Mouse (Mus musculus): ENCODE results near the gene Mrgprb8. TPM values are rescaled to one million over a fixed set of nuclear protein-coding genes. Genes with fewer than 3 reads are reported as not detected.
"Not testable (repeated sequence)": the region's sequence is repeated elsewhere in the genome, so short reads cannot be mapped to it uniquely, and the experiment has no call there.

The Mrgprb8 gene
- polyA plus RNA-seq (2012; ENCODE audit: insufficient read depth, low replicate concordance): not detected in 2 replicates

GRCm38 (mm10) chr7:48388226-48388625, at the start of gene Mrgprb8:
Gene Mrgprb8 (plus strand): TSS chr7:48388526.
- Histone ChIP-seq H3K27me3 (replicated peaks) (no peaks in the 10 kb centered on the region), H3K4me3 (replicated peaks) (no peak within 1 kb of the TSS), H3K36me3 (replicated peaks; ENCODE audit: low read length) (no peaks in the 10 kb centered on the region), H3K9me3 (no peaks in the 10 kb centered on the region), H3K4me1 (no peaks in the 10 kb centered on the region)
- no peak for TF ChIP-seq GATA1 (IDR thresholded peaks at IDR 0.05; ENCODE audit: borderline replicate concordance, low read length)
- TF ChIP-seq FLI1 (IDR thresholded peaks at IDR 0.05; ENCODE audit: low read length): no peak

GRCm38 (mm10) chr7:48435936-48436335, 47.6 kb downstream of the Mrgprb8 start:
- H3K9me3 ChIP-seq; H3K36me3 ChIP-seq (replicated peaks; ENCODE audit: low read length); H3K4me1 ChIP-seq: not testable (repeated sequence)

DNA sequence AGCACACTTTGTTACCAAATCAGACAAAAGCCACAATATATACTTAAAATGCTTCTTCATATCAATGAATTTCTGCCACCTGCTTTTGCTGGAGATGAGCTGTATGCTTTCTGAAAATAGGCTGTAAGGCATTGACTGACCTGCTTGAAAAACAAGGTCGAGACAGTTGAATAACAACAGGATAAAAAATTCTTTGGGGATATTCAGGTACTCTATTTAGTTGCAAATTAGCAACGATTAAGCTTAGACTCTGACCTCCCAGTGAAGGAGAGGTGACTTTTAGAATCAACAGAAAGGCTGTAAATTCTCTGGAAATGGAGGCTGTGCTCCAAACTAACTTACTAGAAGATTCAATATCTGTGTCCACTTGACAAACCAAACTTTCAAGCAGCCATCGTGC, 48.3 kb downstream of the Mrgprb8 start:
- H3K9me3 ChIP-seq: peaks cover 3% of the 10 kb centered on the region; the same call in 1 of the 2 replicates
- H3K4me3 ChIP-seq (replicated peaks): no peak overlapping the region
- no peak for TF ChIP-seq FLI1 (IDR thresholded peaks at IDR 0.05; ENCODE audit: low read length)
- TF ChIP-seq GATA1 (IDR thresholded peaks at IDR 0.05; ENCODE audit: borderline replicate concordance, low read length): no peak
- H3K27me3 ChIP-seq (replicated peaks): no peaks in the 10 kb centered on the region
- H3K36me3 ChIP-seq (replicated peaks; ENCODE audit: low read length): no peaks in the 10 kb centered on the region
- no peaks in the 10 kb centered on the region for H3K4me1 ChIP-seq

More at GRCm38 (mm10) chr7:48435936-48436335, 47.6 kb downstream of the Mrgprb8 start:
- H3K4me3 ChIP-seq (replicated peaks); H3K27me3 ChIP-seq (replicated peaks): not testable (repeated sequence)

Other genes with a start within 250 kb of the Mrgprb8 start
- gene Mrgprb5, start 219.5 kb upstream of the Mrgprb8 start, polyA plus RNA-seq (2012; ENCODE audit: insufficient read depth, low replicate concordance): not detected in 2 replicates
- gene Mrgprb4, start 189.2 kb upstream of the Mrgprb8 start, polyA plus RNA-seq (2012; ENCODE audit: insufficient read depth, low replicate concordance): not detected in 2 replicates
- not detected in 2 replicates for gene Mrgprb1, start 67.8 kb downstream of the Mrgprb8 start, polyA plus RNA-seq (2012; ENCODE audit: insufficient read depth, low replicate concordance)
- gene Mrgprx2, start 110.8 kb downstream of the Mrgprb8 start, polyA plus RNA-seq (2012; ENCODE audit: insufficient read depth, low replicate concordance): not detected in 2 replicates
- not detected in 2 replicates for gene Mrgprb2, start 169.6 kb downstream of the Mrgprb8 start, polyA plus RNA-seq (2012; ENCODE audit: insufficient read depth, low replicate concordance)

Measured in megakaryocyte, embryonic 14.5 days (primary cell).